Mouse (Mus musculus): ENCODE results near the gene Nle1.

The Nle1 gene

DNA sequence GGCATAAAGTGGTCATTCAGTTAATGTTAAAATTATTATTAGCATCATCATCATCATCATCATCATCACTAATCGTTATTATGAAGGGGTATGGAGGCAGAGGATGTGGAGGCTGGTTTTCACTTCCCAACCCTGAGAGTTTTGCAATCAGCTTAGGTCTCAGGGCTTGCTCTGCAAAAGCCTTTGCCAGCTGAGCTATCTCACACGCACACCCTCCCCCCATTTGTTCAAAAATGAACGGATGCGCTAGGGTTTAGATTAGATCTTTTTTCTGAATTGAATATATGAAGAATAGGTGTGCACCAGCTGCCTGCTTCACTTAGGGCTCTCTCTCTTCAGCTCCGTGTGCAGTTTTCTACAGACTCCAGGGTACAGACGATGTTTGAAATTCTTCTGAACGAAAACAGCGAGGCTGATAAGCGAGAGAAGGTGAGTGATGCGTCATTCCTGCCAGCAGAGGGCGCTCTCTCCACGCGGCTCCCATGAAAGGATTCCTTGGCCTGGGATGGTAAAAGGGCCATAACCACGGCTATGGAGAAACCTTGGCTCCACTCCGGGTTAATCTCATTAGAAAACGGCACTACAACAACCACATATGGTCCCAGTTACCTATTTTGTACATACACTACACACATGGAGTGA is 6.6 kb upstream of the Nle1 start:
- peak; percentile 80 for DNase-seq (ENCODE audit: low spot score)

DNA sequence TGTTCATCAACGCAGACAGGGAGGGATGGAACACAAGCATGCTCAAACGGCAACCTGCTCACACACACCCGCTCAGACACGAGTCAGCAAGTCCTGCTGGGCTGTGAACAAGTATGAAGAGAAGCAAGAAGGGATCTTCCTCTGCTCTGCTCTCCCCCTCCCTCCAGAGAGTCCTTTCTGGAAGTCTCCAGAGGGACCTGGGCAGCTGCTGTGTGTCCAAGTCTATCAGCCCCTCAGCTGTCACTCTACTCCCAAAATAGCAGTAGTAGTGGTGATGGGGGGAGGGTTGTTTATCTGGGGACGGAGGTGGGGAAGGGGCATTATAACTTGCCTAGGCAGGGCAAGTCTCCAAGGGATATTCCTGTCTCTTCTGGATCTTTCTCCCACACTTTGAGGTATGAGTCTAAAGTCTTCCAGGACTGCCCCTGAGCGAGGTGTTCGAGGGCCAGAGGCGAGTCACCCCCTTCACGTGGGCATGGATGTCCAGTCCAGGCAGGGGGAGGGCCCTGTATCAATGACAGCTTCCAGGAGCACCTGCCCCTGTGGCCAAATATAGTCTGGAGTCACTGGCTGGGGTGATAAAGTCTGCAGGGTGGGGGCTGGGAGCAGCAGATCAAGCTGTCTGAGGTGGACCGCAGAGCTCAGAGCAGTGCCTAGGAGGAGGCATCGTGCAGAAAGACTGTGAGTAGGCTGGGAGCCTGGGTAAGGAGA is 2.6 kb upstream of the Nle1 start:
- no peak for DNase-seq (ENCODE audit: low spot score)

DNA sequence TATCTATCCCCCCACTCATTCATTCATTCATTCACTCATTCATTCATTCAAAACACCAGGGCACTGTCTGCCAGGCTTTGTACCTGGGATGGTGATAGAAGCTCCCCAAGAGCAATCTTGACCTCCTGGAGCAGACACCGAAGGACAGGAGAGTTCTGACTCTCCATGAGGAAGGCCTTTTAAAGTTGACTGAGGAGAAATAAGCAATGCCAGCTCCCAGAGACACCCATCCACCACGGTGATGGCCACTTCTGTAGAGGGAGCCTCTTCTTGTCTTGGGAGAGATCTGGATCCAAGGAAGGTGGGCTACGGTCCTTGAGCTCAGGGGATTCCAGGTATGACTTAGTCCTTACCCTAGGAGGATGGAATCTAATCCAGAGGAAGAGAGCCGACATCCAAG is 2.0 kb upstream of the Nle1 start, which contains the start of gene Unc45b:
TSS of gene Unc45b (plus strand) at position 301 of the 400 bp plus-strand sequence.
- no peak for DNase-seq (ENCODE audit: low spot score)

DNA sequence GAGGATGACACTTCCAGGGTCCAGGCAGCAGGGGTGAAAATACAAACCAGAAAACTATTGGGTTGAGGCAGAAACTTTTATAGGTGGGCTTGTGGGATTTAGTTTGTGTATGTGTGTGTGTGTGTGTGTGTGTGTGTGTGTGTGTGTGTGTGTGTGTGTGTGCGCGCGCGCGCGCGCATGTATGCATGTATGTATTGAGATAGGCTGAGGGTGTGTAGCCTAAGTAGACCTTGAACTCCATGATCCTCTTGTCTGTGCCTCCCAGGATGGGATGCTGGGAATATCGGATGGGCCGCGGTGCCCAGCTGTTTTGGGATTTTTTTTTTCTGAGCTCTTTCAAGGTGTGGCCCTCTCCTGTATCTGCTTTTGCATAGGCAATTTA is 388 bp upstream of the Nle1 start:
- DNase-seq (ENCODE audit: low spot score) = no peak

DNA sequence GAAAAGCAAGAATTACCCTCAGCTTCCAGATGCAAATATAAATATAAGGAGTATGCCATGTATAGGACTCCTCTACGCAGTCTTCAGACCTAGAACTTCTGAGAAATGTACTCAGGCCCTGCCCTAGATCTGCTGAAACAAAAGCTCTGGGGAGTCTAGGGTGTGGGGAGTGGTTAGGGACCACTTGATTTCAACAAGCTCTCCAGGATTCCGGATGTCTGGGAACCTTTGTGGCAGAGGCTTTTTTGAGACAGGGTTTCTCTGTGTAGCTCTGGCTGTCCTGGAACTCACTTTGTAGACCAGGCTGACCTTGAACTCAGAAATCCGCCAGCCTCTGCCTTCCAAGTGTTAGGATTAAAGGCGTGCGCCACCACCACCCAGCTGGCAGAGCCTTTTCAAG is 2.4 kb downstream of the Nle1 start:
- no peak for DNase-seq (ENCODE audit: low spot score)

DNA sequence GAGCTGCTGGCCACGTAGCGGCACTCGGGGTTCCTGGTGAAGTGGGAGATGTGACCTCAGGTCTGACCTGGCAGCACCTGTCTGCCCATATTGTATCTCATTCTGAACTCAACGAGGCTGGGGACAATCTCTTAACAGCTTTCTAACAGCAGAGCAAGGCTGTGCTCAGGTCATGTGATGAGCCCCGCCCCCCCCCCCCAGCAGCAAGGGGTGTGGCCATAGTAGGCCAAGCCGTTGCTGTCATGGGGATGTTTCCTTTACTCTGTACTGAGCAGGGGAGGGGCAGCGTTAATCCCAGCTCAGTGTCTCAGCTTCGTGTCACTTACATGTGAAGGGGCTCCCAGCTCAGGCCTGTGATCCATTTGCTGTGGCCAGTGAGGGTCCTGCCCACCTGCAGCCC is 3.3 kb downstream of the Nle1 start:
- no peak for DNase-seq (ENCODE audit: low spot score)

DNA sequence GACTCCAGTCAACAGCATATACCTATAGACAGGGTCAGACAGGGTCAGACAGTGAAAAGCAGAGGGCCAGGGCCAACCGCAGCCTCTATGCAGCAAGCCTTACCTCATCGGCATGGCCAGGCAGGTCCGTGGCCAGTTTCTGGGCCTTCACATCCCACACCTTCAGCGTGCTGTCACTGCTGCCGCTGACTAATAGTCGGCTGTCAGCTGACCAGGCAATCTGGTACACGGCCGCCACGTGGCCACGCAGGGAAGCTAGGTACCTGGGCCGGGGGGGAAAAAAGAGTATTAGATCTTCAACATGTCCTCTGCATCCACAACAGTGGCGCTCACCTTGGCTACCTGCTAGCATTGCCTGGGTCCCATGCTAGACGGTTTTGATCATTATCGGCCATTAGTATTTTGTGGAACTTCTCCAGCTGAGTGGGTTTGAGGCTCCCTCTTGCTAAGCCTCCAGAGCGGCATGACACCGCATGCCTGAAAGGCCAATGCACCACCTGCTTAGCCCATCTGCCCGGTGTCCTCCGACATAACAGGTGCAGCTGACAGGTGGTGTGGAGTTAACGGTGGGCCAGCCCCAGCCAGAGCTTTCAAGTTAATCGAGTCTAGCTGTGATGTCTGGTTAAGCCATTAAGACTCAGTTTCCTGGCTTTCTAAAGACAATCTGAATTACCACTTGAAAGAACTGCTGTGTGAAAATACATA is 6.5 kb downstream of the Nle1 start:
- DNase-seq (ENCODE audit: low spot score) = no peak

DNA sequence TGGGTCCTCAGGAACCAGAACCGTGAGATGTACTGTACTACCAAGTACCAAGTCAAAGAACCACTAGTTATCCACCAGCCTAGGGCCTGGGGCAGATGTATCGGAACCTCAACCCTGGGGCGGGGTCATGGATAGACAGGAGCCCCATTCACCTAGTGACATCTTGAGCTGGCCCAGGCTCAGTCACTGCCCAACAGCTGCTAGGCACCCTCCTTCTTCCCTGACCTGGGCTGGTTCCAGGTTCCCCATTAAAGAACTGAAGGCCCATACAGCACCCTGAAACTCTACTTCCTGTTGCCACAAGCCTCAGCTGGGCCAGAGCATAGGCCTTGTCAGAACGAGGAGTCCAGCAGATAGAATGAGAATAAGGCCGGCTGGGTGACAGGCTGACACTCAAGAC is 8.5 kb downstream of the Nle1 start:
- no peak for DNase-seq (ENCODE audit: low spot score)

DNA sequence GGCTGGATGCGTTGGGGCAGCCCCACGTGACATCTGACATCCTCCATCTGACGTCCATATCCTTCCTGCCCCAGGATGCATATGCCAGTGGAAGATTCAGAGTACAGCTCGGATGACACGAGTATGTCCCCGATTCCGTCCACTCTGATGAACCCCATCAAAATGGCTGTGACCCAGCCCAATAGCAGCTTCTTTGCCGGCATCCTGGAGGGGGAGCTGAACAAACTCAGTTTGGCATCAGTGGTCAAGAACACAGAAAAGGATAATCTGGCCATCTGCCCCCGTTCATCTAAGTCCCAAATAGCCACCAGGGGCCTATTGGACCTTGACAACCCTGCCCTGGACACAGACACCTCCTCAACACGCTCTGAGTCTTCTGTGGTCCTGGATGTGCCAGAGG is 10.7 kb downstream of the Nle1 start:
- DNase-seq (ENCODE audit: low spot score) = no peak

DNA sequence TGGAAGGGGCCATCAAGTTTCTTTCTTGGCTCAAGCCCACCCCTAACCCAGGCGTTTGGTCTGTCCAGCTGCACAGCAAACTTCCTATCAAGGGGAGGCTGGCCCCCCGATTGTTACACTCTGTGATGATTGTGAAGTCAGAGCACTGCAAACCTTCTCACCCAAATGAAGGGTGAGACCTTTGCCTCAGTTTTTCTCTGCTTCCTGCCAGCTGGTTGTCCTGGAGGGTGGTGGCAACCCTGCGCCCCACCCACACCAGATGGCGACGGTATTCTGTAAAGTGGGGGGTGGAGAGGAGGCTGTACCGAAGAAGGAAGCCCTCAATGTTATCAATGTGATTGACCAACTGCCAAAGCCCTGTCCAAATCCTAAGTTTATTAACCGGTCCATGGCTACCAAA is 16.3 kb downstream of the Nle1 start, which contains the start of gene Fndc8:
TSS of gene Fndc8 (plus strand) at position 189 of the 400 bp plus-strand sequence.
- no peak for DNase-seq (ENCODE audit: low spot score)

DNA sequence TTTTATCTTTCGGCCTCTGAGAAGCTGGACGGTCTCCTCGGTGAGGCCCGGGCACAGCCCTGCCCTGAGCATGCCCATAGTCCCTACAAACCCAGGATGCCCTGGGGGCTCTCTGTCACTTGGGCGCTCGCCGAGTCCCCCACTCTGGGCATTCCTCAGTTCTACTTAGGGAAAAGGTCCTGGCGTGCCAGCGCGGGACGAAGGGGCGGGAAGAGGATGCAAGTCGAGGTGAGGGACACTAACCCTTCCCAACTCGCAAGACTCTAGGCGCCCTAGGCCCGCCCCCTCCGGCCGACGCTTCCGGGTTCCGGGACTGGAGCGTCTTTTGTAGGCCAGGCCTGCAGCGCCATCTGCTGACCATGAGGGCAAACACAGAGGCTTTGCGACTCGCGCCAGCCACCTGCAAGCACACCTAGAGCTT is 17.9 kb downstream of the Nle1 start, which contains the start of gene Rad51d:
TSS of gene Rad51d (minus strand) at position 273 of the 421 bp plus-strand sequence.
- peak; percentile 96 for DNase-seq (ENCODE audit: low spot score)

DNA sequence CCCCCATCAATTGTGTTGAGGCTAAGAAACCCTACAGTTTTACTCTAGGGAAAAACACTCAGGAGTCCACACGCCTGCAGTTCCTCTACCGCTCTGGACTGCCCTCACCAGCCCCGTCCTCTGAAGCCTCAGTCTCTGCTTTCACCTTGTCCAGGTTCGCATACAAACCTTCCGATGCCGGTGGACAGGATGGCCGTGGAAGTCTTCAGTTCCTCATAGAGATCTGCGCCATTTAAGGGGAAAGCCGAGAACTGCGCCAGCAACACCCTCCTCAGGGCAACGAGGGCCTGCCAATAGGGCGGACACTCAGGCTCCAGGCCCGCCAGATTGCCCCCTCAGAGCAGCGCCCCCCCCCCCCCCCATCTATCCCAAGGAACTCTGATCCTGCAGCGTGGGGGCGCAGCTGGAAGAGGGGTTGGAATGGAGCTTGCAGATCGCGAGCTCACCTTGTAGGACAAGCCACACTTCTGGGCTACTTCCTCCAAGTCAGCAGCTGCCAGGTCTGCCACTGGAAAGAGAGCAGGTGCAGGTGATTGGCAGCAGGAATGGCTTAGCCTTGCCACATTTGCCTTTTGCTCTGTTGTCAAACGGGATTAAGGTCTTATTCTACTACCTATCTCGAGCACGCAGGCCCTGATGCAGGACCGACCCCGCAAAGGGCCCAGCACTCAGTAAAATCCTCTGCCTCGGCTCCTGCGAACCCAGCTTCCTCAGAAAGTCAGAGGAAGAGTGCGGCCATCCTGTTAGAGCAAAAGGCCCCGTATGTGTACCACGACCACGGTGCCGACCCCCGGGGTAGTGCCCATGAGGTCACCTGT is 18.5 kb downstream of the Nle1 start:
- peak; percentile 28 for DNase-seq (ENCODE audit: low spot score)

DNA sequence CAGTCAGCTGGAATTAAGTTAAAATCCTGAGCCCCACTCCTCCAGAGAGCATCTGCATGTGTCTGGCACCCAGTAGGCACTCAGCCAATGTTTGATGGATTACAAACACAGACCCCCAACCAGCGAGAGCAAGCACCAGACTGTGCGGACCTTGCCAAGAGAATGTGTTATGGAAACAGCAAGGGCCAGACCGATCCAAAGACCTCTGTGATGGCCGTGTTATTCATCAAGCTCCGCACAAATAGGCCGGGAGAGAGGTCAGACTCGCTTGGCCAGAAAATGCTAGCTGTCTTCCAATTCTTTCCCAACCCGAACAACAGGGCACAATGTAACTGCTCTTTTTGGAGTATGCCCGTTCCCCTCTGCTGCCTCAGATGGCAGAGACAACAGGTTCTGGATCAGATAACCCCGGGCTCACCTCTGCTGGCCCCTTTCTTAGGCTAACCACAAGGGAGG is 19.7 kb downstream of the Nle1 start:
- peak; percentile 26 for DNase-seq (ENCODE audit: low spot score)

DNA sequence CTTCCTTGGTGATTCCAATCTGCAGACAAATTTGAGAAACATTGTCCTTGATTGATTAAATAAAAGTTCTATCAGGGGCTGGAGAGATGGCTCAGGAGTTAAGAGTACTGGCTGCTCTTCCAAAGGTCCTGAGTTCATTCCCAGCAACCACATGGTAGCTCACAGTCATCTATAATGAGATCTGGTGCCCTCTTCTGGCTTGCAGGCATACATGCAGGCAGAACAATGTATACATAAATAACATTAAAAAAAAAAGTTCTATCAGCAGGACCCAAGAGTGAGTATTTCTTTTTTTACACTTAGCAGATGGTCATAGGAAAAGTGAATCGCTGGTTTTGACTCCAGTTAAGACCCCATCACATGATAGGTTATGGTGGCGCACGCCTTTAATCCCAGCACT is 21.7 kb downstream of the Nle1 start:
- DNase-seq (ENCODE audit: low spot score) = no peak

DNA sequence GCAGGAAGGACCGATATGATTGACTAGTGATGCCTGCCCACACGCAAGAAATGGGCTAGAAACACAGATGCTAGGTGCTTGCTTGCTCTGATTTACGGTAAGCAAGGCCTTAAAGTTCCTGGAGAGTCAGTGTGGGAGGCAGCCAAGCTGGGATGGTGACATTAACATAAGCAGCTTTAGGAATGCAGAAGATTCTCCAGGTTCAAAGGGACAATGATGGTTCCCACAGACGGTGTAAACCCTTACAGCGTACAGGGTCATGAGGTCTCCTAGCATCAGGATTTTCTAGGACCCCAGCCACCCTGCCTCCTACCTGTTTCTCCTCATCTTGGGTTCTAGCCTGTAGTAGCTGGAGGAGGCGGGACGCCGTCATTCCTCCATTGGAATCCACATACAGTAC is 25.0 kb downstream of the Nle1 start:
- no peak for DNase-seq (ENCODE audit: low spot score)

DNA sequence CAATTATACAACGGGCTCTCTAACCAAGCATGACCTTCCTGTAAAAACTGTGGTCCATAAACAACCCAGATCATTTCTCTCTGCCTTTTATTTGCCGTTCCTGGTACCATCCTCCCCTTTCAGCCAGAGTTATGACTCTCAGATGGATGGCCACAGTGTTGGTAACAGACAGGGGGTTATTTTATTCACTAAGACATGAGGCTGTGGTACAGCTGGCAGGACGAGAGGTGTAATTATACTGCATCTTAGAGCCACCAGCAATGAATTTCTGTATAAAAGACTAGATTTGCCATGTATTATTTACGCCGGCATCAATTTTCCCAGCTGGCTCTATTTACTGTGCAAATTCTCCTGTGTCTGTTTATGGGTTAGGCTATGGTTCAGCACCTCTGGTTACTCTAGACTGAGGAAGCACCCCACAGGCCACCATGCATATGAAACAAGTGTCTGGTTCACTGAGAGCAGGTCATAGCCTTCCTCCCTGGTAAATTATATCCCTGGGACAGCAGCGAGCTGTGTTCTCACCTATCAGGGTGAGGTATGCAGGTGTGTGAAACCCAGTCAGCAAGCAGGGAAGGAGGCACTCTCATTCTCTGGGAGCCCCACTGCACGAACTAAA is 30.4 kb downstream of the Nle1 start:
- DNase-seq (ENCODE audit: low spot score) = no peak

DNA sequence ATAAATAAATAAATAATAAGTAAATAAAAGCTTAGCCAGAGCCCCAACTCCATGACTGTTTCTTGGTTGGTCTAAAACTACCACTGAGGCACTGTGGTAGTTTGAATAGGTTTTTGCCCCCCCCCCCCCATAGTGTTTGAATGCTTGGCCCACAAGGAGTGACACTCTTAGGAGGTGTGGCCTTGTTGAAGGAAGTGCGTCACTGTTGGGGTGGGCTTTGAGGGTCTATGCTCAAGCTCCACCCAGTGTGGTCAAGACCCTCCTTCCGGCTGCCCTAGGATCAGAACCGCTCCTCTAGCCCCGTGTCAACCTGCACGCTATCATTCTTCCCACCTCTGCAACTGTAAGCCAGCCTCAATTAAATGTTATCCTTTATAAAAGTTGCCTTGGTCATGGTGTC is 32.6 kb downstream of the Nle1 start:
- DNase-seq (ENCODE audit: low spot score) = no peak

DNA sequence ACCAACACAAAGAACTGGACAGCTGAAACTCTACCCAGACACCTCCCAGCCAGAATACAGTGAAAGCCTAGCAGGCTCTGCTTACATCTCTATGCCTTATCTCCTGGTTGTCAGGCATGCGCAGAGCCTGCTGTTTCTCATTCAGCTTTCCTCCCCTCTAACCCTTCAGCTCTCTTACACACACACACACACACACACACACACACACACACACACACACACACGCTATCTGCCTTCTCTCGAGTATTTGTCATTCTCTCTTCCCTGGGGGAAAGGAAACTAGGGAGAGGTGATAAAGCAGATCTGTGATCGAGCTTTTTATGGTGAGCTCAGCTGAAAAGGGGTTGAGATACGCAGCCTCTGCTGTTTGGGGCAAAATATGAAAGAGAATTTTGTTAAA is 33.3 kb downstream of the Nle1 start:
- no peak for DNase-seq (ENCODE audit: low spot score)

DNA sequence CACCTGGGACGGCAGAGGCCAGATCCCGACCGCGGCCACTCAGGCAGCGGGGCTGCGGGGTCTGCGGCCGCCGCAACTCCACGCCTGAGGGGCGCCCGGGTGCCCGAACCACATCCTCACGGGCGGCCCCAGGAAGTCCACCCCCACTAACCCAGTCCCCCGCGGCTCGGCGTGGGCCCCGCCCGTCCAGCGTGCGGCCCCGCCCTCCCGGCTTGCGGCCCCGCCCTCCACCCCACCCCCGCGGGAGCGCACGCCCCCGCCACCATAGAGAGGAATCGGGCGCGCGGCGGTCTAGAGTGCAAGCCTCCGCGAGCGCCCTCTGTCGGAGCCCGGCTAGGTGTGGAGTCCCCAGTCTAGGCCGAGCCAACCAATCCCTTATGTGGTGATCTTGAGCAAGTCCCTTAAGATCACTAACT is 37.2 kb downstream of the Nle1 start, which contains the start of gene Rffl:
TSS of gene Rffl (minus strand) at position 180 of the 416 bp plus-strand sequence.
- DNase-seq (ENCODE audit: low spot score) = peak; percentile 97

DNA sequence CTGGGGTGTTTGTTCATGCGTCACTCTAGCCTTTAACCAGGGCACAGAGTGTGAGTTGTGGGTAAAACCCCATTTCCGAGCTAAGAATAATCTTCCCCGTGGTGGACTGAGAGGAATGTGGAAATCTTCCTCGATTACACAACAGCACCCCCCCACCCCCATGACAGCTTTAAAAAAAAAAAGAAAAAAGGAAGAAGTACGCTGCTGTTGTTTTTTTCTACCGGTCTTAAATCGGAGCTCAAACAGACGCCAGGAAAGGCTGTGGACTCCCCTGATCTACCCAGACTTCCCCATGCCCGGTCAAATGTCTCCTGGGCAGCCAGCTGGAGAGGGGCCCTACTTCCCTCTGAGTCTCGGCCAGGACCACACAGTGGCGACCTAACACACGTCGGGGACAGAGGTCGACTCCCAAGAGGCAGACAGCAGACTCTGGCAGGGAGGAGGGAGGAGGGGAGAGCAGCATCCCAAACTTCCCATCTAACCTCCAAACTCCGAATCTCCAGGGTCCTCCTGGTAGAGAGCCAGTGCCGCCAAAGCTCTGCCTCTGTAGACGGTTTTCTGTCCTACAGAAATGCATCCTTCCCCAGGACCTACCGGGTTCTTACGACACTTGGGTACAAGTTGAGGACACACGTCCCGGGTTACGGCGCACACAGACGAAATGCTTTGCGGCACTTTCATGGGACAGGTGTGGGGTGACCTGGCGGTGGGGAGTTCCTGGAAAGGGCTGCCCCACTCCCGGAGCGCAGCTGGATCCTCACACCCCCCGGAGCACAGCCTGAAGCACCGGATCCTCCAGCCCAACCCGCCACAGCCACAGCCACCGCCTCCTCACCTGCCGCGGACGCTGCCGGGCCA is 37.8 kb downstream of the Nle1 start:
- DNase-seq (ENCODE audit: low spot score) = peak; percentile 56
